Mouse (Mus musculus): ENCODE results near the gene Tspo. TPM values are rescaled to one million over a fixed set of nuclear protein-coding genes. Genes with fewer than 3 reads are reported as not detected.

Gene Tspo
- 188 and 215 TPM in 2 replicates for polyA plus RNA-seq (2012; rRNA removed)

DNA sequence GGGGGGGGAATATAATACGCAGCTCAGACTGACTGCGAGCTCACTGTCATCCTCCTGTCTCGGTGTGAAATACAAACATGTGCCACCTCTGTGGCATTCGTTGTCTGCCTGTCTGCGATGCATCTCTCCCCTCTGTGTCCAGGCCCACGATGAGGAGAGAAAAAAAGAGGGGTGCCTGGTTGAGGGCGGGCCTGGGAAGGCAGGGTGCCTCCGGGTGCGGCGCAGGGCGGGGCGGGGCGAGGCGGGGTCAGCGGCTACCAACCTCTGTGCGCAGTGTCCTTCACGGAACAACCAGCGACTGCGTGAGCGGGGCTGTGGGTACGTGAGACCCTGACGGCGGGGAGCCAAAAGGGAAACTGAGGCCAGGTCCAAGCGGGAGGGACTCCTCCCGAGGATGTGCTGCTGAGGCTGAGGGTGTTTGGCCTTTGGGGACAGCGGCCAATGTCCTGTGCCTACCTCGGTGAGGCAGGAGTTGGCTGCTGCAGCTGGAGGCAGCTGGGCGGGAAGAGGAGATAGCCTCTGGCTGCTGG lies at the start of gene Tspo, which contains the start of gene Mcat:
Tspo (plus strand) TSS at position 266 of the 530 bp plus-strand sequence.
Mcat (minus strand) TSS at position 461 of the 530 bp plus-strand sequence.
- Histone ChIP-seq H3K4me3 (ENCODE audit: low read depth, low read length) (peak within 1 kb of the TSS; percentile 78), H3K27ac (ENCODE audit: insufficient read depth, low read depth, low read length) (peak within 1 kb of the TSS; percentile 59), H3K36me3 (ENCODE audit: control insufficient read depth, insufficient read depth, low read length) (no peaks in the 10 kb centered on the region), H3K27me3 (ENCODE audit: control insufficient read depth, insufficient read depth, low read length) (no peaks in the 10 kb centered on the region), H3K4me1 (ENCODE audit: control insufficient read depth, insufficient read depth, insufficient read length, low read length) (peaks cover 6% of the 10 kb centered on the region; the same call in 1 of the 2 replicates)
- WGBS: under 1% methylated on average over 28 of the region's 28 CpGs
- TF ChIP-seq POLR2A (IDR thresholded peaks at IDR 0.05; ENCODE audit: low read depth, low read length) (no peak), CTCF (IDR thresholded peaks at IDR 0.05; ENCODE audit: extremely low read depth, insufficient read length, insufficient replicate concordance, low read depth, low read length) (no peak)

DNA sequence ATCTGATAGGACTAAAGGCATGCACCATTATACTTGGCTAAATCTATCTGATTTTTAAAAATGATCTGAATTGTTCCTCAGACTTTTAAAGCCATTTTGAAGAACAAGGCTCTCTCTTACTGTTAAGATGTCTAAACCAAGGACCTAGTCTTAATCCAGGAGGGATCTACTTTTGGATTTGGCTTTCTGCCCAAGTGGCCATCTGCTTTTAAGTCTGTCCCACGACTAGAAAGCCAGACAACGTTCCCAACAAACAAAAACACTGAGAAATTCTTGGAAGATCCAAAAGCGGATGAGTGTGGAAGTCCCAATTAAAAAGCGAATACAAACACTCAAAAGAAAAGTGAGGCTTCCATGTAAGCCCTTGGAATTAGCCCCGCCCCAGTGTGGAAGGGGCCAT lies 48.4 kb upstream of the Tspo start:
- TF ChIP-seq CTCF (IDR thresholded peaks at IDR 0.05; ENCODE audit: extremely low read depth, insufficient read length, insufficient replicate concordance, low read depth, low read length) (no peak), POLR2A (IDR thresholded peaks at IDR 0.05; ENCODE audit: low read depth, low read length) (no peak)
- no peaks in the 10 kb centered on the region for H3K36me3 ChIP-seq (ENCODE audit: control insufficient read depth, insufficient read depth, low read length)
- no peaks in the 10 kb centered on the region for H3K27me3 ChIP-seq (ENCODE audit: control insufficient read depth, insufficient read depth, low read length)
- 61% methylated on average over 5 of the region's 5 CpGs for WGBS
- no peak overlapping the region for H3K4me3 ChIP-seq (ENCODE audit: low read depth, low read length)
- no peak overlapping the region for H3K27ac ChIP-seq (ENCODE audit: insufficient read depth, low read depth, low read length)
- no peaks in the 10 kb centered on the region for H3K4me1 ChIP-seq (ENCODE audit: control insufficient read depth, insufficient read depth, insufficient read length, low read length)

DNA sequence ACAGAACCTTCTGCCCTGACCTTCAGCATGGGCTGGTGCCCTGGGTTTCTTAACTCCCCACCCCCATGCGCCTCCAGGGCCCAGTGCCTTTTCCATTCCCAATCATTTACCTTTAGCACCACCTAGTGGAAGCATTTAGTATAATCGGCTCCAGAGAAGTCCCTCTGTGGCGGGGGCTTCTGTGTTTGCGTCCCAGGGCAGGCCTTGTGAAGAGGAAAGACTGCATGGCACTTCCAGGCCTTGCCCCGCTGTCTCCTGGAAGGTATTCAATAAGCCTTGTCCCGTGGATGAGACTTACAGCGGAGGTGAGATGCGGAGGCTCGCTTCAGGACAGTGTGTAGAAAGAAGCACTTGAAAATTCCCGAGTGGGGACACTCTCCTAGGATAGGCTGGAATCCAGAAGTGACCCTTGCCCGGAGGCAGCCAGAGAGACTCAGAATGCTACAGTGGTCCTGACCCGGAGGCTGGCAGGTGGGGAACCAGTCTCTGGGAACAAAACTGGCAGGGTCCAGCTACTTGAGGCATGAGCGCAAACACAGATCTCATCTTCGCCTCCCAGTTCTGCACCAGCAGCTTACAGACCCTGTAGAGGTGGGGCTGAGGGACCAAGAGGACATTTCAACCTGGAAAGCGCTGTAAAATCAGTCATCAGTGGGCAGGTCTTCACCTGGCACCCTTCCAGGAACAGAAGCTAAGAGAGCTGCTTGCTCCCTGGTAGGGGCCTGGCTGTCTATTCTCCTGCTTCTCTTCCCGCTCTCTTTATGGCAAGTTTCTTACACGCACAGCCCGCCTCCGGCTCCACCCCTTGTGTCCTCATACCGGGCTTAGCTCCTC lies 45.0 kb upstream of the Tspo start:
- no peak for TF ChIP-seq POLR2A (IDR thresholded peaks at IDR 0.05; ENCODE audit: low read depth, low read length)
- peak; percentile 79; the same call in 1 of the 2 replicates for TF ChIP-seq CTCF (IDR thresholded peaks at IDR 0.05; ENCODE audit: extremely low read depth, insufficient read length, insufficient replicate concordance, low read depth, low read length)
- peak overlapping the region; percentile 19; the same call in 1 of the 2 replicates for H3K4me3 ChIP-seq (ENCODE audit: low read depth, low read length)
- 28% methylated on average over 20 of the region's 20 CpGs for WGBS

DNA sequence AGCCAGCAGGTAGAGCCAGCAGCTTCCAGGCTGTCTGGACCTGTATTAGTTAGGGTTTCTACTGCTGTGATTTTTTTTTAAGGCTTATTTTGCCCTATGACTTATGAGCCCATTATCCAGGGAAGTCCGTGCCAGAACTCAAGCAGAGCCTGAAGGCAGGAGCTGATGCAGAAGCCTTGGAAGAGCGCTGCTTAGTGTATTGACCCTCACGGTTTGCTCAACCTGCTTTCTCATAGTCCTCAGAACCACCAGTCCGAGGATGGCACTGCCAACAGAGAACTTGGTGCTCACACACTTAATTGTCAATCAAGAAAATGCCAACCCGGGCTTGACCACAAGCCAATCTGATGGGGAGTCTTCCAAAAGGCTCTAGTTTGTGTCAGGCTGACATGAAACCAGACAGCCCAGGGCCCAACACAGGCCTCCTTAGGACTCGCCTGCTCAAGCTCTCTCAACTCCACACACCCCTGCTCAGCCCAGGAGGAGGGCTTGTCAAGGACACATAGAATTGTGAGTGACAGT lies 42.5 kb upstream of the Tspo start:
- Histone ChIP-seq H3K27ac (ENCODE audit: insufficient read depth, low read depth, low read length) (no peak overlapping the region), H3K27me3 (ENCODE audit: control insufficient read depth, insufficient read depth, low read length) (no peaks in the 10 kb centered on the region; the same call in 1 of the 2 replicates), H3K36me3 (ENCODE audit: control insufficient read depth, insufficient read depth, low read length) (no peaks in the 10 kb centered on the region), H3K4me1 (ENCODE audit: control insufficient read depth, insufficient read depth, insufficient read length, low read length) (no peaks in the 10 kb centered on the region), H3K4me3 (ENCODE audit: low read depth, low read length) (no peak overlapping the region)
- 81% methylated on average over 6 of the region's 6 CpGs for WGBS
- TF ChIP-seq POLR2A (IDR thresholded peaks at IDR 0.05; ENCODE audit: low read depth, low read length) (no peak), CTCF (IDR thresholded peaks at IDR 0.05; ENCODE audit: extremely low read depth, insufficient read length, insufficient replicate concordance, low read depth, low read length) (no peak)

More for the DNA sequence above, 45.0 kb upstream of the Tspo start:
- H3K27ac ChIP-seq (ENCODE audit: insufficient read depth, low read depth, low read length): no peak overlapping the region
- no peaks in the 10 kb centered on the region for H3K36me3 ChIP-seq (ENCODE audit: control insufficient read depth, insufficient read depth, low read length)
- H3K27me3 ChIP-seq (ENCODE audit: control insufficient read depth, insufficient read depth, low read length): no peaks in the 10 kb centered on the region; the same call in 1 of the 2 replicates
- no peaks in the 10 kb centered on the region for H3K4me1 ChIP-seq (ENCODE audit: control insufficient read depth, insufficient read depth, insufficient read length, low read length)

DNA sequence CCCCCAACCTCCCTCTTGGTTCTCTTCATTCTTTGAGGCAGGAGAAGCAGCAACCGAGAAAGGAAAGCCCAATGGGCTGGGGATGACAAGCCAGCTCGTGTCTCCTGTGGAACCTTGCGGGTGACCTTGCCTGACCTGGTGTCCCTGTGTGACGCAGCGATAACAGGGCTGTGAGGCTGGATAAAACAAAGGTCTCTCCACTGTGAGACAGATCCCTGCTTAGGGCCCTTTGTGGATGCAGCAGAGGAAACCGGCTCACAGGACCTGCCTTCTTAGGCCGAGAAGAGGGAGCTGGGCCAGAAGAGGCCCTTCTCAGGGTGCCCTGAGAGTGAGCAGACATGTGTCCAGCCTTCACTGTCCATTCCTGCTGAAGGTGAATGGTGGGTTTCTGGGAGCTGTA lies 40.2 kb upstream of the Tspo start:
- WGBS: 71% methylated on average over 7 of the region's 7 CpGs
- peaks cover 3% of the 10 kb centered on the region; the same call in 1 of the 2 replicates for H3K4me1 ChIP-seq (ENCODE audit: control insufficient read depth, insufficient read depth, insufficient read length, low read length)
- no peak overlapping the region for H3K4me3 ChIP-seq (ENCODE audit: low read depth, low read length)
- H3K27me3 ChIP-seq (ENCODE audit: control insufficient read depth, insufficient read depth, low read length): peaks cover 8% of the 10 kb centered on the region
- no peak overlapping the region for H3K27ac ChIP-seq (ENCODE audit: insufficient read depth, low read depth, low read length)
- H3K36me3 ChIP-seq (ENCODE audit: control insufficient read depth, insufficient read depth, low read length): no peaks in the 10 kb centered on the region
- TF ChIP-seq POLR2A (IDR thresholded peaks at IDR 0.05; ENCODE audit: low read depth, low read length) (no peak), CTCF (IDR thresholded peaks at IDR 0.05; ENCODE audit: extremely low read depth, insufficient read length, insufficient replicate concordance, low read depth, low read length) (no peak)

DNA sequence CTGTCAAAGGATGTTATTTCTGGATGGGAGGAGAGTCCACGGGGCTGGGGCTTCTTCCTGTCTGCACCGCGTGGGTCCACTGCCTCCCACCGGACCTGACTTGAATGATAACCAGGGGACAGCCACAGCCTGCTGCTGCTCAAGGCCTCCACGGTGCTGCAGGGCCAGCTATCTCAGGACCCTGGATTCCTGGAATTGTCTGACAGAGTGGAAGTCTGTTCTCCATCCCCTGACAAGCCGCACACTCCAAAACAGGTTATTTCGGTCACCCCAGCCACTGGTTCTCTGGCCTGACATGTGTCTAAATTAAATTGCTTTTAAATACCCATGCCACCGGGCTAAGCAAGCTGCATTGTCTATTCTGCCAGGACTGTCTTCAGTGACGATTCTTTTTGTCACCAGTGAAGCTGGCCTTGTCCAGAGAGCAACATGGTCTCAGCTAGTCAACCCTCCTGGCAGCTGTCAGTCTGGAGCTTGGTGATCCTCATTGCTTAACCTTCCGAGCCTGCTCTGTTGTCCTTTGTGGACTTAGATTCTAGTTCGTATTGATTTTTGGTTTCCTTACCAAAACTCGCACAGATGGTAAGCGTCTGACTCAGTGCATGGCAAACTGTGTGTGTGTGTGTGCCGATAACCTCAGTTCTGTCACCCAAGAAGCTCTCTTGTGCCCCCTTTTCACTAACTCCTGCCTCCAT lies 39.6 kb upstream of the Tspo start:
- H3K4me3 ChIP-seq (ENCODE audit: low read depth, low read length): no peak overlapping the region
- TF ChIP-seq POLR2A (IDR thresholded peaks at IDR 0.05; ENCODE audit: low read depth, low read length): no peak
- TF ChIP-seq CTCF (IDR thresholded peaks at IDR 0.05; ENCODE audit: extremely low read depth, insufficient read length, insufficient replicate concordance, low read depth, low read length): no peak
- peaks cover 8% of the 10 kb centered on the region for H3K27me3 ChIP-seq (ENCODE audit: control insufficient read depth, insufficient read depth, low read length)
- WGBS: 78% methylated on average over 14 of the region's 14 CpGs
- H3K4me1 ChIP-seq (ENCODE audit: control insufficient read depth, insufficient read depth, insufficient read length, low read length): peaks cover 3% of the 10 kb centered on the region; the same call in 1 of the 2 replicates
- H3K27ac ChIP-seq (ENCODE audit: insufficient read depth, low read depth, low read length): no peak overlapping the region
- no peaks in the 10 kb centered on the region for H3K36me3 ChIP-seq (ENCODE audit: control insufficient read depth, insufficient read depth, low read length)
